Mouse (Mus musculus) adrenal gland, postnatal 4 days (tissue): ENCODE results near the gene Fibp. TPM values are rescaled to one million over a fixed set of nuclear protein-coding genes. Genes with fewer than 3 reads are reported as not detected.
A peak's percentile ranks its signal among the peaks of the same experiment; 100 is the strongest.

Experiments used
- DNase-seq, 2 experiments: peaks; one replicate each; pipeline ENCODE4 v3.0.0; 2021 to 2022; ENCODE audit warnings: low spot score in 2 of 2, mixed read lengths in 2 of 2
- long read RNA-seq, 2 experiments: library from polyadenylated mRNA; stranded (forward); transcript quantifications; one replicate each; pipeline ENCODE4 v2.0.0; 2021
- total RNA-seq, 2 experiments: library from RNA; stranded (reverse); gene quantifications; 2 replicates each; pipeline ENCODE4 v1.2.3; 2021

Gene Fibp
- total RNA-seq = 100 to 1,000 TPM; 134 to 137 TPM
- long read RNA-seq, experiment 1, transcript Fibp-205 (10 exons, 1,209 nt) = major isoform, 23 of 51 reads
- long read RNA-seq, experiment 1, transcript Fibp-201 (10 exons, 1,215 nt) = minor isoform, 11 of 51 reads
- long read RNA-seq, experiment 1, partial matches to known transcripts = 11 of 51 reads
- long read RNA-seq, experiment 1, other reads (novel, unspliced or antisense) = 6 of 51 reads
- long read RNA-seq, experiment 2, transcript Fibp-201 (10 exons, 1,215 nt) = minor isoform, 16 of 81 reads
- long read RNA-seq, experiment 2, transcript Fibp-205 (10 exons, 1,209 nt) = major isoform, 28 of 81 reads
- long read RNA-seq, experiment 2, partial matches to known transcripts = 18 of 81 reads
- long read RNA-seq, experiment 2, other reads (novel, unspliced or antisense) = 19 of 81 reads

- peak; percentile 73 to 79 for DNase-seq
Observed at GRCm38 (mm10) chr19:5460465-5460911, at the start of gene Fibp. Gene Fibp (plus strand): TSS chr19:5460615.

- DNase-seq = no peak
Observed at GRCm38 (mm10) chr19:5410641-5411040, 49.8 kb upstream of the Fibp start.

- no peak for DNase-seq
Observed at GRCm38 (mm10) chr19:5411961-5412360, 48.5 kb upstream of the Fibp start.

- no peak for DNase-seq
Observed at GRCm38 (mm10) chr19:5413840-5414239, 46.6 kb upstream of the Fibp start.

- DNase-seq = no peak
Observed at GRCm38 (mm10) chr19:5414534-5414957, 45.9 kb upstream of the Fibp start.

- DNase-seq = no peak
Observed at GRCm38 (mm10) chr19:5418750-5419466, 41.5 kb upstream of the Fibp start.

- DNase-seq = no peak
Observed at GRCm38 (mm10) chr19:5419630-5420029, 40.8 kb upstream of the Fibp start.

GRCm38 (mm10) chr19:5420579-5420978 is 39.8 kb upstream of the Fibp start:
- DNase-seq = no peak

- no peak for DNase-seq
Observed at GRCm38 (mm10) chr19:5421784-5422183, 38.6 kb upstream of the Fibp start.

- DNase-seq = no peak
Observed at GRCm38 (mm10) chr19:5422267-5422666, 38.1 kb upstream of the Fibp start.

- DNase-seq = no peak
Observed at GRCm38 (mm10) chr19:5422895-5423443, 37.4 kb upstream of the Fibp start.

GRCm38 (mm10) chr19:5423561-5423960 is 36.9 kb upstream of the Fibp start:
- no peak for DNase-seq

- peak; percentile 46 to 51 for DNase-seq
Observed at GRCm38 (mm10) chr19:5424092-5424781, 36.2 kb upstream of the Fibp start.

- DNase-seq = peak; percentile 90 to 98
Observed at GRCm38 (mm10) chr19:5424782-5425741, 35.4 kb upstream of the Fibp start, which contains the start of the genes Drap1 and AI837181. Gene Drap1 (minus strand): TSS chr19:5424979. Gene AI837181 (plus strand): TSS chr19:5425144.

- DNase-seq = no peak
Observed at GRCm38 (mm10) chr19:5425906-5426565, 34.4 kb upstream of the Fibp start.

GRCm38 (mm10) chr19:5426640-5427290 is 33.6 kb upstream of the Fibp start:
- DNase-seq = no peak

- no peak for DNase-seq
Observed at GRCm38 (mm10) chr19:5428083-5428482, 32.3 kb upstream of the Fibp start.

GRCm38 (mm10) chr19:5429219-5429618 is 31.2 kb upstream of the Fibp start:
- no peak for DNase-seq

GRCm38 (mm10) chr19:5429806-5430205 is 30.6 kb upstream of the Fibp start:
- peak in 1 of 2 experiments; percentile 43 for DNase-seq
